Mouse (Mus musculus) limb, embryonic 14.5 days (tissue): ENCODE data around the gene Tm7sf2. TPM values are rescaled to one million over a fixed set of nuclear protein-coding genes. Genes with fewer than 3 reads are reported as not detected.

Experiments used
- ATAC-seq: fragments of 200-750 bp; cut with Nextera tagmentation; 2 replicates; pipeline ENCODE4 v1.8.0; 2017; ENCODE audit warnings: low read depth, moderate number of reproducible peaks, moderate TSS enrichment; ENCODE audit not compliant: low FRiP score
- DNase-seq: peaks from one replicate; pipeline ENCODE4 v3.0.0-alpha.2; 2015; ENCODE audit warnings: low spot score
- H3K27ac ChIP-seq: fragments of 300-500 bp; sonication (generic); replicated peaks from 2 replicates; pipeline ENCODE4 v1.5.1; 2014; ENCODE audit warnings: low read depth, mild to moderate bottlenecking, low read length, moderate library complexity, mixed read lengths
- H3K27me3 ChIP-seq: fragments of 300-500 bp; sonication (generic); 2 replicates; pipeline ENCODE4 v1.6.1; 2014; ENCODE audit warnings: low read length, mixed read lengths; ENCODE audit not compliant: control insufficient read depth, insufficient read depth
- H3K36me3 ChIP-seq: fragments of 300-500 bp; sonication (generic); 2 replicates; pipeline ENCODE4 v1.6.1; 2014; ENCODE audit warnings: mild to moderate bottlenecking, low read length, moderate library complexity, mixed read lengths; ENCODE audit not compliant: control insufficient read depth, insufficient read depth
- H3K4me1 ChIP-seq: fragments of 300-500 bp; sonication (generic); 2 replicates; pipeline ENCODE4 v1.6.1; 2014; ENCODE audit warnings: antibody characterized with exemption, low read length, mixed read lengths; ENCODE audit not compliant: control insufficient read depth, insufficient read depth
- H3K4me2 ChIP-seq: fragments of 300-500 bp; sonication (generic); replicated peaks from 2 replicates; pipeline ENCODE4 v1.6.1; 2014; ENCODE audit warnings: low read depth, mild to moderate bottlenecking, low read length, moderate library complexity; ENCODE audit not compliant: severe bottlenecking
- H3K4me3 ChIP-seq: fragments of 300-500 bp; sonication (generic); replicated peaks from 2 replicates; pipeline ENCODE4 v1.5.1; 2014; ENCODE audit warnings: low read length
- H3K9ac ChIP-seq: fragments of 300-500 bp; sonication (generic); 2 replicates; pipeline ENCODE4 v1.6.1; 2014; ENCODE audit warnings: mild to moderate bottlenecking, low read depth, low read length, moderate library complexity; ENCODE audit not compliant: severe bottlenecking
- H3K9me3 ChIP-seq: fragments of 300-500 bp; sonication (generic); 2 replicates; pipeline ENCODE4 v1.6.1; 2016; ENCODE audit warnings: low read length; ENCODE audit not compliant: control insufficient read depth
- POLR2A ChIP-seq: fragments of 200-500 bp; IDR thresholded peaks from 2 replicates; pipeline ENCODE4 v1.8.0; 2012; ENCODE audit warnings: inconsistent platforms, mild to moderate bottlenecking, moderate library complexity, borderline replicate concordance; ENCODE audit not compliant: insufficient read depth, insufficient read length; ENCODE audit errors: extremely low read depth
- whole genome bisulfite sequencing: fragments of 180-500 bp; shearing (Covaris S2); extraction: QIAGEN DNeasy Blood & Tissue Kit; methylation state at CpG from one replicate; pipeline ENCODE4 v1.1.7; 2014; 5-methylcytosine and 5-hydroxymethylcytosine counted together
- polyA plus RNA-seq, 2 experiments: library from polyadenylated mRNA; depleted of rRNA in 1 of 2; stranded (reverse) in 1 of 2; unstranded in 1 of 2; fragments of >200 nt; fragmentation: Nextera tagmentation in 1 of 2; extraction: Ambion mirVana in 1 of 2; gene quantifications; 2 replicates each; pipeline versions ENCODE4 v1.2.1 to v1.2.3; 2012 to 2014

Tm7sf2 gene
- polyA plus RNA-seq, 2 experiments: 18.8 to 43.8 TPM

- no peak overlapping the region for H3K27ac ChIP-seq
- H3K4me1 ChIP-seq: no peaks in the 10 kb centered on the region
- no peaks in the 10 kb centered on the region for H3K36me3 ChIP-seq
- DNase-seq (no peak), ATAC-seq (no peak)
- no peaks in the 10 kb centered on the region for H3K27me3 ChIP-seq
- WGBS: 71% methylated on average over 4 of the region's 4 CpGs
- no peak for TF ChIP-seq POLR2A
- H3K4me2 ChIP-seq: no peak overlapping the region
- H3K4me3 ChIP-seq: no peak overlapping the region
- no peak overlapping the region for H3K9ac ChIP-seq
- H3K9me3 ChIP-seq: no peaks in the 10 kb centered on the region
Observed at GRCm38 (mm10) chr19:6104476-6104875, 36.3 kb upstream of the Tm7sf2 start.

GRCm38 (mm10) chr19:6102169-6102853 is 34.1 kb upstream of the Tm7sf2 start:
- Histone ChIP-seq H3K4me1 (no peaks in the 10 kb centered on the region), H3K27me3 (no peaks in the 10 kb centered on the region), H3K9ac (no peak overlapping the region), H3K27ac (no peak overlapping the region), H3K4me2 (no peak overlapping the region), H3K36me3 (0 out of 2 replicates have a peak, but pooled peaks cover 6% of the 10 kb centered on the region), H3K9me3 (no peaks in the 10 kb centered on the region), H3K4me3 (no peak overlapping the region)
- 77% methylated on average over 6 of the region's 6 CpGs for WGBS
- DNase-seq (no peak), ATAC-seq (no peak)
- TF ChIP-seq POLR2A: no peak

- no peak for ATAC-seq
Observed at GRCm38 (mm10) chr19:6101186-6101585, 33.0 kb upstream of the Tm7sf2 start.

GRCm38 (mm10) chr19:6097847-6098246 is 29.7 kb upstream of the Tm7sf2 start:
- Histone ChIP-seq H3K4me1 (no peaks in the 10 kb centered on the region), H3K4me3 (no peak overlapping the region), H3K9me3 (no peaks in the 10 kb centered on the region), H3K4me2 (no peak overlapping the region), H3K36me3 (peaks cover 16% of the 10 kb centered on the region), H3K27me3 (no peaks in the 10 kb centered on the region), H3K27ac (no peak overlapping the region), H3K9ac (no peak overlapping the region)
- no peak for ATAC-seq
- WGBS: 91% methylated on average over 3 of the region's 3 CpGs
- DNase-seq: no peak
- TF ChIP-seq POLR2A: no peak

More at GRCm38 (mm10) chr19:6101186-6101585, 33.0 kb upstream of the Tm7sf2 start:
- H3K27me3 ChIP-seq: no peaks in the 10 kb centered on the region
- no peak overlapping the region for H3K9ac ChIP-seq
- H3K36me3 ChIP-seq: 0 out of 2 replicates have a peak, but pooled peaks cover 6% of the 10 kb centered on the region
- H3K4me1 ChIP-seq: no peaks in the 10 kb centered on the region
- H3K4me2 ChIP-seq: no peak overlapping the region
- no peak for DNase-seq
- no peak overlapping the region for H3K4me3 ChIP-seq
- TF ChIP-seq POLR2A: no peak
- H3K27ac ChIP-seq: no peak overlapping the region
- 26% methylated on average over 6 of the region's 6 CpGs for WGBS
- no peaks in the 10 kb centered on the region for H3K9me3 ChIP-seq

DNA sequence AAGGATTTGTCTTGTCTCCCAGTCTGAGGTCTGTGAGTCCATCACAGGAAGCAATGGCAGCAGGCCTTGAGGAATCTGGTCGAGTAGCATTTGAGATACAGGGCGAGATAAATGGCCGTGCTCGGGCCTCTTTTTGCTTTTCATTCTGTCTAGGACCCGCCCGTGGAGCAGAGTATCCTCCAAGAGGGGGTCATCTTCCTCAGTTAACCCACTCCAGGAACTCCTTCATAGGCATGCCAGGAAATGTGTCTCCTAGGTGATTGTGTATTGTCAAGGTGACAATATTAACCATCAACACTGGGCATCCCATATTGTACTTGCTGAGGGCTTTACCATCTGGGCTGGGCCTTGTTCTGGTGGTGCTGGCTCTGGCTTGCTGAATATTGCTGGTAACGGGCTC is 25.9 kb upstream of the Tm7sf2 start, which contains the start of gene AC131692.1:
Gene AC131692.1 (plus strand): TSS at position 301 of the 400 bp plus-strand sequence.
- no peak within 1 kb of the TSS for H3K4me3 ChIP-seq
- no peak for ATAC-seq

DNA sequence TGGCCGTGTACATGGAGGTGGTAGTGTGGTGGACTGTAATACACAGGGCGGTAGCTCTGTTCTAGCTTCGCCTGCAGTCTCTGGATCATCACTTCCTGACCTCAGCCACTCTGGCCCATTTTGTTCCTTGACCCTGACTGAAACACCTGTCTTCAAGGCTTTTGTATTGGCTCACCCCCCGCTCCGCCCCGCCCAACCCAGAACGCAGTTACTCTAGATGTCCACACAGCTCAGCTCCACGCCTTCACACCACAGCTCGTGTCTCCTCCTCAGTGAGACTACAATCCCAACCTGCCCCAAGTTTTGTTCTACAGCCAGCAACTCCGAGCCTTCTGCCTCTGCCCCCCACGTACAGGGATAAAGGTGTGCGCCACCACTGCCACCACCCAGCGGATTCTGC is 20.7 kb upstream of the Tm7sf2 start:
- no peak overlapping the region for H3K4me3 ChIP-seq
- ATAC-seq (no peak), DNase-seq (no peak)
- no peak for TF ChIP-seq POLR2A
- H3K36me3 ChIP-seq: peaks cover 42% of the 10 kb centered on the region
- H3K4me1 ChIP-seq: peaks cover 7% of the 10 kb centered on the region
- H3K27ac ChIP-seq: no peak overlapping the region
- WGBS: 92% methylated on average over 13 of the region's 13 CpGs
- no peak overlapping the region for H3K9ac ChIP-seq
- no peaks in the 10 kb centered on the region for H3K9me3 ChIP-seq
- H3K27me3 ChIP-seq: no peaks in the 10 kb centered on the region
- no peak overlapping the region for H3K4me2 ChIP-seq

More for the DNA sequence above, 25.9 kb upstream of the Tm7sf2 start, which contains the start of gene AC131692.1:
- Histone ChIP-seq H3K9ac (no peak within 1 kb of the TSS), H3K27ac (no peak within 1 kb of the TSS), H3K36me3 (peaks cover 43% of the 10 kb centered on the region), H3K4me1 (no peaks in the 10 kb centered on the region), H3K9me3 (no peaks in the 10 kb centered on the region), H3K4me2 (no peak within 1 kb of the TSS), H3K27me3 (no peaks in the 10 kb centered on the region)
- WGBS: 88% methylated on average over 7 of the region's 7 CpGs
- no peak for DNase-seq
- no peak for TF ChIP-seq POLR2A
